Mouse (Mus musculus) heart, postnatal 4 days (tissue): Measurements from ENCODE around the gene Mmp11. TPM values are rescaled to one million over a fixed set of nuclear protein-coding genes. Genes with fewer than 3 reads are reported as not detected.
A peak's percentile ranks its signal among the peaks of the same experiment; 100 is the strongest.

ENCODE experiments used
- DNase-seq: peaks from one replicate; pipeline ENCODE4 v3.0.0; 2021
- total RNA-seq, 2 experiments: library from RNA; stranded (reverse); gene quantifications; 2 replicates each; pipeline ENCODE4 v1.2.3; 2021

Mmp11 gene
- total RNA-seq: 10 to 100 TPM in 1 of 2 experiments, 1 to 10 TPM in 1; 10.0 to 12.7 TPM

- DNase-seq: peak; percentile 78
These were observed at the start of gene Mmp11 for GRCm38 (mm10) chr10:75935680-75936541. Gene Mmp11, minus strand, starts transcription at chr10:75936496.

GRCm38 (mm10) chr10:75979432-75979831 lies 43.1 kb upstream of the Mmp11 start:
- DNase-seq: no peak

- DNase-seq: no peak
These were observed 42.5 kb upstream of the Mmp11 start for GRCm38 (mm10) chr10:75978835-75979157.

GRCm38 (mm10) chr10:75978119-75978834 lies 42.0 kb upstream of the Mmp11 start:
- DNase-seq: no peak

- peak; percentile 10 for DNase-seq
These were observed 38.9 kb upstream of the Mmp11 start for GRCm38 (mm10) chr10:75975216-75975615.

- no peak for DNase-seq
These were observed 37.5 kb upstream of the Mmp11 start for GRCm38 (mm10) chr10:75973846-75974245.

GRCm38 (mm10) chr10:75954381-75954811 lies 18.1 kb upstream of the Mmp11 start, which contains the start of gene Gm5134:
Gene Gm5134, plus strand, starts transcription at chr10:75954514.
- DNase-seq: no peak

- DNase-seq: peak; percentile 57
These were observed 15.2 kb upstream of the Mmp11 start for GRCm38 (mm10) chr10:75951424-75952050.

GRCm38 (mm10) chr10:75950791-75951210 lies 14.5 kb upstream of the Mmp11 start:
- no peak for DNase-seq

GRCm38 (mm10) chr10:75949053-75950045 lies 13.1 kb upstream of the Mmp11 start:
- no peak for DNase-seq

GRCm38 (mm10) chr10:75948079-75948478 lies 11.8 kb upstream of the Mmp11 start:
- DNase-seq: no peak

- DNase-seq: no peak
These were observed 9.6 kb upstream of the Mmp11 start for GRCm38 (mm10) chr10:75945896-75946295.

- no peak for DNase-seq
These were observed 8.9 kb upstream of the Mmp11 start for GRCm38 (mm10) chr10:75945213-75945612.

GRCm38 (mm10) chr10:75944066-75944772 lies 7.9 kb upstream of the Mmp11 start:
- no peak for DNase-seq

- DNase-seq: no peak
These were observed 6.6 kb upstream of the Mmp11 start, which contains the start of gene Vpreb3 for GRCm38 (mm10) chr10:75942736-75943477. Gene Vpreb3, plus strand, starts transcription at chr10:75943057.

- no peak for DNase-seq
These were observed 4.9 kb upstream of the Mmp11 start for GRCm38 (mm10) chr10:75941042-75941824.

GRCm38 (mm10) chr10:75940520-75940919 lies 4.2 kb upstream of the Mmp11 start, which contains the start of gene Gm867:
Gene Gm867, minus strand, starts transcription at chr10:75940672.
- no peak for DNase-seq

- DNase-seq: no peak
These were observed 3.4 kb upstream of the Mmp11 start for GRCm38 (mm10) chr10:75939481-75940234.
